Mouse (Mus musculus) 3T3-L1 (cell line): ENCODE results near the gene Vwa8.

Experiments
- DNase-seq: peaks from one replicate; pipeline ENCODE4 v3.0.0-alpha.2; 2015; ENCODE audit warnings: low read depth, low spot score

The Vwa8 gene

GRCm38 (mm10) chr14:79083573-79083972 is 234.7 kb downstream of the Vwa8 start:
- no peak for DNase-seq

DNA sequence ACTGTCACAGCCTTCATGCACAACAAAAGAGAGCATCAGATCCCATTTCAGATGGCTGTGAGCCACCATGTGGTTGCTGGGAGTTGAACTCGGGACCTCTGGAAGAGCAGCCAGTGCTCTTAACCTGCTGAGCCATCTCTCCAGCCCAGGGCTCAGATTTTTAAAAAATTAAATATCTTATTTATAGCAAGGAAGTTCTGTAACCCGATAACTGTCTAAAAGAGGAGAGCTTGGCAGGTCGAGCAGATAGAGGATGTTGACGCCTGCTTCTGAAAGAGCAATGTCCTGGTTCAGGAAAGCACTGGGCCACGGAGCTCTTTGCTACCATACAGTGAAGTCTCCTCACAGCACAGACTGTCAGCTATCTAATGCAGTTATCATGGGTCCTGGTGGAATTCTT is 237.2 kb downstream of the Vwa8 start:
- no peak for DNase-seq

DNA sequence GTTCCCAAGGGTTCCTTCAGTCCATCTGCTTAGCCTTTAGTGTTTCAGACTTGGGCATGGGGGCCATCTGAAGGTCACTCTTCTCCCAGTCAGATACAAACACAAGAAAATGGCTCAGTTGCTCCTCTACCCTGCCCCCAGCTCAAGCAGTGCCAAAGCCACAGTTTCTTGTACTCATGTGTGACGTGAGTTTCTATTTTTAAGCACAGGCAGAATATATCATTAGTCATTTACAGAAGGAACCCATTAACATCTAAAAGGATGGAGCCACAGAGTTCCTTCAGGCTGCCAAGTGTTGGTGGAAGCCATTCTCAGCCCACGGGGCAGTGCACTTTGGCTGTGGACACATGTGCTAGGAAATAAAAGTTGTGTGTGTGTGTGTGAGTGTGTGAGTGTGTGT is 240.6 kb downstream of the Vwa8 start:
- peak; percentile 97 for DNase-seq

GRCm38 (mm10) chr14:79097181-79097580 is 248.3 kb downstream of the Vwa8 start:
- DNase-seq = no peak

GRCm38 (mm10) chr14:79106655-79107515 is 258.0 kb downstream of the Vwa8 start:
- DNase-seq = peak; percentile 83

GRCm38 (mm10) chr14:79109375-79109774 is 260.5 kb downstream of the Vwa8 start:
- DNase-seq = no peak

DNA sequence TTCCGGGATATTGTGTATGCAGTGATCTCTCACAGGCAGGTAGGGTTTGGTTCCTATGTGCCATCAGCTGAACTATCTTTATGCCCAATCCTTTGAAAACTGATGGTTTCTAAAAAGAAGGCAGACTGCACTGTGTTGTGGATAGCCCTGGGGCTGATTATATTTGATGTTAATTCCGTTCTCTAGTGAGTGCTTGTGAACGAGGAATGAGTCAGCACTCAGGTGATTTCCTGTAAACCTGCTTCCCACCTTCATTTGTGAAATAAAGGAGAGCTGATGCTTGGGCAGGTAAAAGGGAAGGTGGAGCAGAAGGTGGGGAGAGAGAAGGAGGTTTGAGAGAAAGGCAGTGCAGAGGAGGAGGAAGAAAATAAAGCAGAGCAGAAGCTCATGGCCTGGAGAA is 261.2 kb downstream of the Vwa8 start:
- no peak for DNase-seq

- DNase-seq = no peak
Measured at GRCm38 (mm10) chr14:79112050-79112449, 263.2 kb downstream of the Vwa8 start.

DNA sequence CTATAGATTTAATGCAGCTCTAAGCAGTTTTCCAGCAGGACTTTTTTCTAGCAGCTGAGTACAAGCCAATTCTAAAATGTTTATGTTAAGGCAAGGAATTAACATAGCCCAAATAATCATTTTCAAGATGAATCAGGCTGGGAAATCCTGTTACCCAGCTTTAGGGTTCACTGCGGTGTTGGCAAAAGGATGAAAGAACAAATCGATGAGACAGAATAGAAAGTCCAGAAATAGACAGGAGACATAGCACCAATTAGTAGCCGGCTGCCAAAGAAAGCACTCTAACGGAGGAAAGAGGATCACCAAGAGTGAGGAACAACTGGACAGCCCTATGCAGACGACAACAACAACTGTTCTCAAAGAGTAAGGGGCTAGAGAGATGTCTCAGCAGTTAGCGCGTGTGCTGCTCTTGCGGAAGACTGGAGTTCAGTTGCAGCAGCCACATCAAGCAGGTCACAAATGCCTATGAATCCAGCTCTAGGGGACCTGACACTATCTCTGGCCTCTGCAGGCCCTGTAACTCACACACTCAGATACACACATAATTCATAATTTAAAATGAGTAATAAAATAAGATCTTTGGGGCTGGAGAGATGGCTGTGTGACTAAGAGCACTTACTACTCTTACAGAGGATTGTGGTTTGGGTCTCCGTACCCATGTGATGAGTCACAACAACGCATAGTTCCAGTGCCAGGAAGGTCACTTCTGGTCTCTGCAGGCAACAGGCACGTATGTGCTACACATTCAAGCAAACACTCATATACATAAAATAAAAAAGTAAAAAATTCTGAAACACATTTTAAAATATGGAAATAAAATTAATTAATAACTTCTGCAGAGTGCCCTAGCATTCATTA is 265.9 kb downstream of the Vwa8 start:
- DNase-seq = peak; percentile 97

GRCm38 (mm10) chr14:79118457-79118856 is 269.6 kb downstream of the Vwa8 start:
- no peak for DNase-seq

- DNase-seq = no peak
Measured at GRCm38 (mm10) chr14:79119354-79119753, 270.5 kb downstream of the Vwa8 start.

DNA sequence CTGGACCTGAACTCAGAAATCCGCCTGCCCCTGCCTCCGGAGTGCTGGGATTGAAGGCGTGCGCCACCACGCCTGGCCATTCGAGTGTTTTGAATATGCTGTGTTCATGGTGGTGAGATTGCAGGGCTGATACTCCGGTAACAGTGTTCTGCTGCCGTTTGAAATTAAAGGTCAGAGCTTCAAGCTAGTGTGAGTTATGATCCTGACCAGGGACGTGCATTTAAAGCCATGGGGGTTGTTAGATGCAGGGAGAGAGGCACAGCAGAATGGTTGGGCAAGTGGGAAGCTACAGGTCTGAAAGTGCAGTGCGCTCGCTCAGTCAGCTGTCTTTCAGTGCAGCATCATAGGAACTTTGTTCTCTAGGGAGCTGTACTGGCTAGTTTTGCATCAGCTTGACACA is 271.8 kb downstream of the Vwa8 start:
- DNase-seq = no peak

GRCm38 (mm10) chr14:79123466-79123865 is 274.6 kb downstream of the Vwa8 start:
- DNase-seq = peak; percentile 63

- DNase-seq = peak; percentile 78
Measured at GRCm38 (mm10) chr14:79124643-79125042, 275.8 kb downstream of the Vwa8 start.

DNA sequence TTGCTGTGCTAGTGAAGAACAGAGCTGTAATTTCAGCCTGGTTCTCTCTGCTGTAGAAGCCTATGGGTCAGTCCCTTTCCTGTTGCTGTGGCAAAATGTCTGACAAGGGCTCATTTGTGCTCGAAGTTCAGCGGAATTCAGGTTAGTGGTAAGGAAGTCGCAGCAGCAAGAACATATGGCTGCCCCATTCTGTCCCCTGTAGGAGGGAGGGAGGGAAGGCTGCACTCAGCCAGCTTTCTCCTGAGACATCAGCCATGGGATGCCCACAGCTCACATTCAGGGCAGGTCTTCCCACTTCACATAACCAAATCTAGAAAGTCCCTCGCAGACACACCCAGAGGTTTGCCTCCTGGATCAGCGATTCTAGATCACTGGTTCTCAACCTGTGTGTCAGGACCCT is 277.3 kb downstream of the Vwa8 start:
- no peak for DNase-seq

DNA sequence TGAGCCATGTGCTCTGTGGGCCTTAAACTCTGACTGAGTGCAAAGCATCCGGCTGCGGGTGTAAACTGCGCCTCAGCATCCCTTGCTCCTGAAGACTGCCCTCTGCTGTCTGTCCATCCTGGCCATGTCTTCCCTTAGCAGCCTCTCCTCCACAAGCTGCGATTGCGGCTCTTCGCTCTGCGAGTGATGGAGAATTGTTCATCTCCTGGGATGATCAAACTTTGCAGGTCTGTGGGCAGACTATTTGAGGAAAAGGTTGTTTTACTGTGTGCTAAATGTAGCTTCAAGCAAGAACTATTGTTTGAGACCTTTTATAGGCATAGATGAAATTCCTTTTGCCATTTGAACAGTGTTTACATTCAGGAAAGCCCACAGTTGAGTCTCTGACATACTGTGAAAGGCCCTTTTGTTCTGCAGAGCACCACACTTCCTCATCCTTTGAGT is 286.1 kb downstream of the Vwa8 start:
- peak; percentile 38 for DNase-seq

DNA sequence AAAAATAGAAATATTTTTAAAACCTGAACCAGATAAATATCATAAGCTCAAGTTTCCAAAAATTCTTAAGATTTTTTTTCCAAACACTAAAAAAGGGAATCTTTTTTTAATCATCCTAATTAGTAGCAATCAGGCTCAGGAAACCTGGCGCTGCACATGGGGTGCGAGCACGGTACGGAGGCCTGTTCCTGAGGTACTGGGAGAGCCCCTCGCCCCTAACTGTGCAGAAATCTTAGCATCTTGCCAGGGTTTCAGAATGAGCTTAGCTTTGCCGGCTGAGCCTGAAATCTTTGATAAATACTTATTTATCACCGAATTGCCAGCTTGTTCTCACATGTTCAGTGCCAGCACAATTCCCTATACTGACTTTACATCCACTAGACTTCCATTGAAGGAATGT is 286.6 kb downstream of the Vwa8 start:
- DNase-seq = no peak

GRCm38 (mm10) chr14:79136585-79136984 is 287.7 kb downstream of the Vwa8 start:
- DNase-seq = no peak

- DNase-seq = no peak
Measured at GRCm38 (mm10) chr14:79137100-79137499, 288.2 kb downstream of the Vwa8 start.

- DNase-seq = no peak
Measured at GRCm38 (mm10) chr14:79139096-79139651, 290.3 kb downstream of the Vwa8 start.

- DNase-seq = no peak
Measured at GRCm38 (mm10) chr14:79139918-79140825, 291.3 kb downstream of the Vwa8 start.
